Mouse (Mus musculus): ENCODE data around the gene Cpne5. TPM values are rescaled to one million over a fixed set of nuclear protein-coding genes. Genes with fewer than 3 reads are reported as not detected.

Cpne5 gene
- total and polyA plus RNA-seq, 3 experiments = 0.19 to 1.0 TPM; not detected in 1

GRCm38 (mm10) chr17:29270148-29270698, 32.3 kb upstream of the Cpne5 start:
- TF ChIP-seq GATA1 (IDR thresholded peaks at IDR 0.05; ENCODE audit: low read depth, low read length) = no peak
- no peak for TF ChIP-seq JUND (IDR thresholded peaks at IDR 0.05; ENCODE audit: low read depth, low read length)
- TF ChIP-seq NELFE (IDR thresholded peaks at IDR 0.05; ENCODE audit: low read depth, low read length) = no peak
- no peak for TF ChIP-seq GABPA (IDR thresholded peaks at IDR 0.05; ENCODE audit: low read depth, low read length)
- no peak for TF ChIP-seq CHD1 (IDR thresholded peaks at IDR 0.05; ENCODE audit: low read depth, low read length)
- TF ChIP-seq MXI1 (IDR thresholded peaks at IDR 0.05; ENCODE audit: low read depth, low read length) = no peak
- TF ChIP-seq POLR2AphosphoS2 (IDR thresholded peaks at IDR 0.05; ENCODE audit: low read length) = no peak
- TF ChIP-seq ZC3H11A (IDR thresholded peaks at IDR 0.05; ENCODE audit: low read depth, low read length) = no peak
- no peak for TF ChIP-seq RAD21 (IDR thresholded peaks at IDR 0.05; ENCODE audit: low read depth, low read length)
- no peak for TF ChIP-seq TCF12 (IDR thresholded peaks at IDR 0.05; ENCODE audit: low read depth, low read length)
- TF ChIP-seq MAFK (IDR thresholded peaks at IDR 0.05; ENCODE audit: borderline replicate concordance, low read depth, low read length) = no peak
- no peak for TF ChIP-seq SIN3A (IDR thresholded peaks at IDR 0.05; ENCODE audit: low read length)
- no peak for TF ChIP-seq SMC3 (IDR thresholded peaks at IDR 0.05; ENCODE audit: low read depth, low read length)
- no peak for TF ChIP-seq NRF1 (IDR thresholded peaks at IDR 0.05; ENCODE audit: insufficient read depth, low read depth, low read length, poor library complexity, severe bottlenecking)
- no peak for TF ChIP-seq CTCF (IDR thresholded peaks at IDR 0.05 in 2 of 3, conservative IDR thresholded peaks at IDR 0.05 in 1 of 3; ENCODE audit: control insufficient read depth in 1 of 3, insufficient read depth in 1 of 3, low read depth in 2 of 3, low read length in 3 of 3, poor library complexity in 1 of 3, severe bottlenecking in 1 of 3)
- TF ChIP-seq MEF2A (IDR thresholded peaks at IDR 0.05; ENCODE audit: extremely low read depth, insufficient replicate concordance, low read depth, low read length, poor library complexity, severe bottlenecking) = no peak
- no peak for TF ChIP-seq TAL1 (IDR thresholded peaks at IDR 0.05; ENCODE audit: low read length)
- TF ChIP-seq KAT2A (conservative IDR thresholded peaks at IDR 0.05; ENCODE audit: low read depth, low read length) = no peak
- no peak for TF ChIP-seq EP300 (IDR thresholded peaks at IDR 0.05; ENCODE audit: low read depth in 1 of 2, low read length in 2 of 2)
- no peak for TF ChIP-seq TBP (IDR thresholded peaks at IDR 0.05; ENCODE audit: low read depth, low read length)
- Histone ChIP-seq H3K4me1 (ENCODE audit: control insufficient read depth in 1 of 2, insufficient read depth in 2 of 2, low read length in 2 of 2) (peaks cover 0 to 19% of the 10 kb centered on the region in 2 experiments; a peak in 2 of 4 replicates), H3K4me3 (ENCODE audit: control insufficient read depth in 1 of 2, insufficient read depth in 1 of 2, low read depth in 2 of 2, low read length in 2 of 2) (peak overlapping the region in 1 of 2 experiments; percentile 94; a peak in 2 of 4 replicates), H3K79me2 (ENCODE audit: control insufficient read depth, insufficient read depth, low read length, poor library complexity) (peaks cover 17% of the 10 kb centered on the region), H3K36me3 (ENCODE audit: control insufficient read depth in 1 of 2, insufficient read depth in 2 of 2, low read length in 2 of 2) (peaks cover 0 to 18% of the 10 kb centered on the region in 2 experiments; a peak in 2 of 4 replicates), H3K9me3 (replicated peaks; ENCODE audit: insufficient read depth, low read length) (no peaks in the 10 kb centered on the region), H3K27ac (ENCODE audit: control insufficient read depth, low read depth, low read length) (no peak overlapping the region), H3K9ac (ENCODE audit: control insufficient read depth, low read depth, low read length, poor library complexity, severe bottlenecking) (peak overlapping the region; percentile 98; the same call in 1 of the 2 replicates), H3K27me3 (ENCODE audit: control insufficient read depth in 1 of 2, insufficient read depth in 2 of 2, low read length in 2 of 2) (no peaks in the 10 kb centered on the region)
- DNase-seq (ENCODE audit: low read depth, low spot score) = no peak

- H3K79me2 ChIP-seq (ENCODE audit: control insufficient read depth, insufficient read depth, low read length, poor library complexity) = peaks cover 20% of the 10 kb centered on the region
- H3K9ac ChIP-seq (ENCODE audit: control insufficient read depth, low read depth, low read length, poor library complexity, severe bottlenecking) = peak overlapping the region; percentile 98
- H3K27ac ChIP-seq (ENCODE audit: control insufficient read depth, low read depth, low read length) = peak overlapping the region; percentile 82
- H3K4me3 ChIP-seq (ENCODE audit: control insufficient read depth in 1 of 2, insufficient read depth in 1 of 2, low read depth in 2 of 2, low read length in 2 of 2) = peak overlapping the region; percentile 94 to 97
- H3K27me3 ChIP-seq (ENCODE audit: control insufficient read depth in 1 of 2, insufficient read depth in 2 of 2, low read length in 2 of 2) = no peaks in the 10 kb centered on the region
- peaks cover 0 to 27% of the 10 kb centered on the region in 2 experiments; a peak in 2 of 4 replicates for H3K4me1 ChIP-seq (ENCODE audit: control insufficient read depth in 1 of 2, insufficient read depth in 2 of 2, low read length in 2 of 2)
- DNase-seq (ENCODE audit: low read depth, low spot score) = no peak
- H3K9me3 ChIP-seq (replicated peaks; ENCODE audit: insufficient read depth, low read length) = no peaks in the 10 kb centered on the region
- peaks cover 0 to 27% of the 10 kb centered on the region in 2 experiments; a peak in 2 of 4 replicates for H3K36me3 ChIP-seq (ENCODE audit: control insufficient read depth in 1 of 2, insufficient read depth in 2 of 2, low read length in 2 of 2)
- no peak for TF ChIP-seq TAL1 (IDR thresholded peaks at IDR 0.05; ENCODE audit: low read length)
- TF ChIP-seq RAD21 (IDR thresholded peaks at IDR 0.05; ENCODE audit: low read depth, low read length) = no peak
- TF ChIP-seq ZMIZ1 (IDR thresholded peaks at IDR 0.05; ENCODE audit: low read depth, low read length) = no peak
- no peak for TF ChIP-seq HCFC1 (IDR thresholded peaks at IDR 0.05; ENCODE audit: low read depth, low read length)
- peak; percentile 19; the same call in 1 of the 2 replicates for TF ChIP-seq MXI1 (IDR thresholded peaks at IDR 0.05; ENCODE audit: low read depth, low read length)
- TF ChIP-seq MAX (IDR thresholded peaks at IDR 0.05; ENCODE audit: low read length) = no peak
- TF ChIP-seq ELF1 (IDR thresholded peaks at IDR 0.05; ENCODE audit: low read depth, low read length) = no peak
- 0 out of 2 replicates have a peak, but pooled peaks have one; percentile 6 for TF ChIP-seq POLR2AphosphoS5 (IDR thresholded peaks at IDR 0.05; ENCODE audit: borderline replicate concordance, low read depth, low read length)
- no peak for TF ChIP-seq E2F4 (IDR thresholded peaks at IDR 0.05; ENCODE audit: borderline replicate concordance, low read depth, low read length)
- TF ChIP-seq GABPA (IDR thresholded peaks at IDR 0.05; ENCODE audit: low read depth, low read length) = no peak
- no peak for TF ChIP-seq ZNF384 (IDR thresholded peaks at IDR 0.05; ENCODE audit: low read depth, low read length)
- TF ChIP-seq CHD2 (IDR thresholded peaks at IDR 0.05; ENCODE audit: low read length) = no peak
- TF ChIP-seq EP300 (IDR thresholded peaks at IDR 0.05; ENCODE audit: low read depth in 1 of 2, low read length in 2 of 2) = no peak
- TF ChIP-seq GATA1 (IDR thresholded peaks at IDR 0.05; ENCODE audit: low read depth, low read length) = no peak
- peak; percentile 6; the same call in 1 of the 2 replicates for TF ChIP-seq SIN3A (IDR thresholded peaks at IDR 0.05; ENCODE audit: low read length)
- no peak for TF ChIP-seq MYB (IDR thresholded peaks at IDR 0.05; ENCODE audit: low read depth, low read length)
- no peak for TF ChIP-seq ZKSCAN1 (IDR thresholded peaks at IDR 0.05; ENCODE audit: low read depth, low read length)
- TF ChIP-seq MAZ (IDR thresholded peaks at IDR 0.05; ENCODE audit: low read depth, low read length) = no peak
Measured at GRCm38 (mm10) chr17:29269349-29269706, 31.4 kb upstream of the Cpne5 start.
